Mouse (Mus musculus) stomach, adult 2 months (tissue): Measurements from ENCODE around the gene Smap2. TPM values are rescaled to one million over a fixed set of nuclear protein-coding genes. Genes with fewer than 3 reads are reported as not detected.

ENCODE experiments used
- polyA plus RNA-seq: library from polyadenylated mRNA; depleted of rRNA; stranded (reverse); fragments of >200 nt; gene quantifications from 2 replicates; pipeline ENCODE4 v1.2.3, GENCODE M21; 2012; rRNA removed

Smap2 gene
- polyA plus RNA-seq: 14.1 and 20.3 TPM in 2 replicates

DNA sequence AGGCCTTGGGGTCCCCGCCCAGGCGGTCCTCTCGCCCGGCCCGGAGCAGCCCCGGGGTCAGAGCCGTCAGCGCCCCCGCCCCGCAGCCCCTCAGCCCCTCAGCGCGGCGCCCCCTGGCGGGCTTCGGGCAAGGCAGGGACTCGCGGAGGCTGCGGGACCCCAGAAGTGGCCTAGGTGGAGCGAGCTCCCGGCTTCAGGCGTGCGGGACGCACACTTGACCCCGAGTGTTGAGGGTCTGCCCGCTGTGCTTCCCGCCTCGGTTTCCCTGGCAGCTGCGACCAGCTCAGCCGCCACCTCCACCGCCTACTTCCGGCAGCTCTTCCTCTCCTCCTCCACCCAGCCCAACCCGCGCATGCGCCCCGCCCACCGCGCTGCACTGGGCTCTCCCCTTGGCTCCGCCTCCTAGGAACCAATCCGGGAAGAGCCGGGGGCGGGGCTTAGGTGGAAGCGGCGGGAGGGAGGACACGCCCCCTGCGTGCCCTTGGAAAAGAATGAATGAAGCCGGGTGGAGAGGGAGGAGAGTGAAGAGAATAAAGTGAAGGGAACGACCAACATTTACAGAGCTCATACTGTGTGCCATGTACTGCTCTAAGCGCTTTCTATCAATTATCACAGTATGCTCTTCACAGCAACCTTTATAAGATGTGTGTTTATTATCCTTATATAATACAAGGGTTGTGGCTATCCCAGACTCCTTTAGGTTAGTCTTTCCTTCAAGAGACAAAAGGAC is at the start of gene Smap2:
TSS of gene Smap2 (minus strand) at position 320 of the 730 bp plus-strand sequence.

DNA sequence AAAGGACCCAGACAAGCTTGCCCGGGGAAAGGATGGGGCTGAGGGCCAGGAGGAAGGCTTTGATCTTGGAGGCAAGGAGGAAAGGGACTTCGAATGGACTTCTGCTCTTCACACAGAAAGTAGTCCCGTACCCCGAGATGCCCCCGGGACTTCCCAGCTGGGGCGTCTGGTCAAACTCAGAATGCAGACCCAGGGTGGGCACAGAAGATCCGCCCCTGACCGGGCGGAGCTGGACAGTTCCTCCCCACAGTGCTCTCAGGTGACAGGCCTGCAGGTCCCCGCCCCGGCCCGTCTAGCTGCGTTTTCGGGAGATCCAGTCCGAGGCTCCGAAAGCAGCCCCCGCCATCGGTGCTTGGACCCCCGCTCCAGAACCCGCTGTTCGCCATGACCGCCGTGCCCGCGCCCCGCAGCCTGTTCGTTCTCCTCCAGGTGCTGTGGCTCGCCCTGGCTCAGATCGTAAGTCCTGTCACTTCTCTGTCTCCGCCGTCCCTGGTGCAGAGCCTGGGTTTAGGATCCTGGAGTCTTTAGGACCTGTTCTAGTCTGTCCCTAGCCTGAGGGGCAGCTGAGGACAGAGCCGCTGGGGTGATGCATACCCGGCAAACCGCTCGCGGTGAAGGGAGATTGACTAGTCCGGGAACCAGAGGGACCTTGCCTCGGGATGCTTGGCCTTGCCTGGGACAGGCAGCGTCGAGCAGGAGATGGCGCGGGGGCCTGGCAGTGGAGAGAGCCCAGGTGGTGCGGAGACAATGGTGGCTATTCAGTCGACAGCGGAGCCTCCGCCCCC is 22.5 kb upstream of the Smap2 start, which contains the start of gene Col9a2:
TSS of gene Col9a2 (plus strand) at position 55 of the 785 bp plus-strand sequence.

DNA sequence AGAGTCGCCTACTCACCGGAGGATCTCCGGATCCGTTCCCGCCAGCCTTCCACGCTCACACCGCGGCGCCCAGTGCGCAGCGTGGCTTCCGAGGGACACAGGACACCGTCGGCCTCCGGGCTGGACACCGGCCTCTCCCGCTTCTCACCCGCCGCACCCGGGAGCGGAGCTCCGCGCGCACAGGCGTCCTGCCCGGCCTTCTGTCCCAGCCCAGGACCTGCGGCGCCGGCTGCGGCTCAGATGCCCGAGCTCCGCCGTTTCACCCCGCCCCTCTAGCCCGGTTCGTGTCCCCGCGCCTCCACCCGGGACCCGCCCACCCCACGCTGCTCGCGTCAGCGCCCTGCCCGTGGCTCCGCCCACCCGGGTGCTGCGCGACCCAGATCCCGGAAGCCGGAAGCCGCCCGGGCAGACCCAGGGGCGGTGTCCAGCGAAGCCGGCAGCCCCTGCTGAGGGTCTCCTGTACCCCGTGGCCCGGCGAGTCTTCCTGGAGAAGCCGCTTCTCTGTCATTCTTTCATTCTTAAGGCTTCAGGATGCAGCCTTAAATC is 65.5 kb downstream of the Smap2 start, which contains the start of gene Zfp69:
TSS of gene Zfp69 (minus strand) at position 272 of the 546 bp plus-strand sequence.

DNA sequence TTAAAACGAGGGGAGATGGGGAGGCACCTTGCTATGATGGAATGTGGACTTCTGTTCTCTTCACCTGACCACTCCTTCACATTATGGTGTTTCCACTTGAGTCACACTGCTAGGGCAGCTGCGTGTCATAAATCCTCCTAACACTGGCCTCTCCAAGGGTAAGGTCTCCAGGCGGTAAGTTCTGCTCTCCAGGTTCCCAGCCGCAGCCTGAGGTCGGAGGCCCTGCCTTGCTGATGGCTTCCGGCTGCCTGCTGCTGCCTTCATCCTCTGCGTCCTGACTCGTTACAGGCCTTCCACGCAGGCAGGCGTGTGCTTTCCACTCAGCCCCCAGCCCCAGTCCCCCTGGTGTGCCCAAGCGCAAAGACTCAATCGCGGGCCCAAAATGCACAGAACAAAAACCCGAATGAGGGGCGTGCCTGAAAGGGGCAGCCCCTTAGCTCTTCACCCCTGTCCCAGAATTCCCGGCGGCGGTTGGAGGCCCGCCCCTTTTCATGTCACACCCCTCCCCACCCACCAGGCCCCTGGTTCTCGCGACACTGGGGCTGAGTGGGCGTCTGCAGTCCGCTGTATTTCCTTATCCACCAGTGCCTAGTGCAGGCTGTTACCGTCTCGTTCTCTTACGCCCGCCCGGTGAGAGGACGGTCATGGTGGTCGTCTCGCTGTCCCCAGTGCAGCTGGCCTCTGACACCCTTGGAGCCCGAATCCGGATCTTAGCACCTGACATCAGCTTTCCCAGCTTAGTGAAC is 92.3 kb downstream of the Smap2 start, which contains the start of gene Exo5:
TSS of gene Exo5 (minus strand) at position 464 of the 746 bp plus-strand sequence.

Other genes starting within 250 kb of the Smap2 start
- 81.9 and 104 TPM in 2 replicates for gene Nfyc, start 185.7 kb downstream of the Smap2 start, polyA plus RNA-seq
- 0.23 and 0.48 TPM in 2 replicates for gene Rims3, start 162.4 kb downstream of the Smap2 start, polyA plus RNA-seq
- 0.45 and 0.62 TPM in 2 replicates for gene Exo5, start 92.2 kb downstream of the Smap2 start, polyA plus RNA-seq
- 0.72 and 1.00 TPM in 2 replicates for gene Zfp69, start 65.5 kb downstream of the Smap2 start, polyA plus RNA-seq
- 0.18 and 0.42 TPM in 2 replicates for gene Col9a2, start 22.1 kb upstream of the Smap2 start, polyA plus RNA-seq
- 7.5 and 8.4 TPM in 2 replicates for gene Zmpste24, start 81.0 kb upstream of the Smap2 start, polyA plus RNA-seq
- gene Tmco2, start 92.0 kb upstream of the Smap2 start, polyA plus RNA-seq: not detected in 2 replicates
- gene Rlf, start 197.8 kb upstream of the Smap2 start, polyA plus RNA-seq: 0.18 and 0.37 TPM in 2 replicates